Mouse (Mus musculus): Measurements from ENCODE around the gene Sh3kbp1. TPM values are rescaled to one million over a fixed set of nuclear protein-coding genes. Genes with fewer than 3 reads are reported as not detected.

Sh3kbp1 gene
- polyA plus RNA-seq, 1 experiment, result 32.2 TPM

- no peak overlapping the region for H3K27ac ChIP-seq (ENCODE audit: control insufficient read depth, insufficient read depth, low read depth, low read length, poor library complexity)
- 33% methylated on average over 4 of the region's 4 CpGs for WGBS
- TF ChIP-seq POLR2A (IDR thresholded peaks at IDR 0.05; ENCODE audit: borderline replicate concordance, control insufficient read depth, low read depth, low read length), result no peak
- no peak for TF ChIP-seq CTCF (IDR thresholded peaks at IDR 0.05; ENCODE audit: control insufficient read depth, insufficient read depth, low read length)
- no peaks in the 10 kb centered on the region for H3K4me1 ChIP-seq (ENCODE audit: control insufficient read depth, insufficient read depth, low read length)
- H3K4me3 ChIP-seq (replicated peaks; ENCODE audit: control insufficient read depth, low read depth, low read length), result no peak overlapping the region
Observed at GRCm38 (mm10) chrX:159963273-159963672, 336.2 kb downstream of the Sh3kbp1 start.

GRCm38 (mm10) chrX:159963925-159964324, 336.9 kb downstream of the Sh3kbp1 start:
- Histone ChIP-seq H3K4me1 (ENCODE audit: control insufficient read depth, insufficient read depth, low read length) (no peaks in the 10 kb centered on the region), H3K4me3 (replicated peaks; ENCODE audit: control insufficient read depth, low read depth, low read length) (no peak overlapping the region), H3K27ac (ENCODE audit: control insufficient read depth, insufficient read depth, low read depth, low read length, poor library complexity) (no peak overlapping the region)
- TF ChIP-seq POLR2A (IDR thresholded peaks at IDR 0.05; ENCODE audit: borderline replicate concordance, control insufficient read depth, low read depth, low read length) (no peak), CTCF (IDR thresholded peaks at IDR 0.05; ENCODE audit: control insufficient read depth, insufficient read depth, low read length) (no peak)
- 85% methylated on average over 9 of the region's 9 CpGs for WGBS

- 78% methylated on average over 2 of the region's 2 CpGs for WGBS
- Histone ChIP-seq H3K4me1 (ENCODE audit: control insufficient read depth, insufficient read depth, low read length) (no peaks in the 10 kb centered on the region), H3K4me3 (replicated peaks; ENCODE audit: control insufficient read depth, low read depth, low read length) (no peak overlapping the region), H3K27ac (ENCODE audit: control insufficient read depth, insufficient read depth, low read depth, low read length, poor library complexity) (no peak overlapping the region)
- TF ChIP-seq CTCF (IDR thresholded peaks at IDR 0.05; ENCODE audit: control insufficient read depth, insufficient read depth, low read length) (no peak), POLR2A (IDR thresholded peaks at IDR 0.05; ENCODE audit: borderline replicate concordance, control insufficient read depth, low read depth, low read length) (no peak)
Observed at GRCm38 (mm10) chrX:159969025-159969424, 342.0 kb downstream of the Sh3kbp1 start.

- H3K4me3 ChIP-seq (replicated peaks; ENCODE audit: control insufficient read depth, low read depth, low read length), result no peak overlapping the region
- 82% methylated on average over 3 of the region's 3 CpGs for WGBS
- TF ChIP-seq CTCF (IDR thresholded peaks at IDR 0.05; ENCODE audit: control insufficient read depth, insufficient read depth, low read length) (no peak), POLR2A (IDR thresholded peaks at IDR 0.05; ENCODE audit: borderline replicate concordance, control insufficient read depth, low read depth, low read length) (no peak)
- no peaks in the 10 kb centered on the region for H3K4me1 ChIP-seq (ENCODE audit: control insufficient read depth, insufficient read depth, low read length)
- H3K27ac ChIP-seq (ENCODE audit: control insufficient read depth, insufficient read depth, low read depth, low read length, poor library complexity), result no peak overlapping the region
Observed at GRCm38 (mm10) chrX:159971091-159971779, 344.2 kb downstream of the Sh3kbp1 start.

GRCm38 (mm10) chrX:159973730-159974129, 346.7 kb downstream of the Sh3kbp1 start:
- Histone ChIP-seq H3K4me1 (ENCODE audit: control insufficient read depth, insufficient read depth, low read length) (no peaks in the 10 kb centered on the region), H3K27ac (ENCODE audit: control insufficient read depth, insufficient read depth, low read depth, low read length, poor library complexity) (no peak overlapping the region), H3K4me3 (replicated peaks; ENCODE audit: control insufficient read depth, low read depth, low read length) (no peak overlapping the region)
- TF ChIP-seq POLR2A (IDR thresholded peaks at IDR 0.05; ENCODE audit: borderline replicate concordance, control insufficient read depth, low read depth, low read length), result no peak
- TF ChIP-seq CTCF (IDR thresholded peaks at IDR 0.05; ENCODE audit: control insufficient read depth, insufficient read depth, low read length), result peak; percentile 51
- WGBS, result 45% methylated on average over 5 of the region's 5 CpGs

- no peaks in the 10 kb centered on the region; the same call in 1 of the 2 replicates for H3K4me1 ChIP-seq (ENCODE audit: control insufficient read depth, insufficient read depth, low read length)
- WGBS, result 64% methylated on average over 3 of the region's 3 CpGs
Observed at GRCm38 (mm10) chrX:159976243-159976642, 349.2 kb downstream of the Sh3kbp1 start.

GRCm38 (mm10) chrX:159988002-159988960, 361.2 kb downstream of the Sh3kbp1 start, which contains the start of gene Map3k15:
Gene Map3k15 (plus strand): TSS chrX:159988433.
- Histone ChIP-seq H3K4me1 (ENCODE audit: control insufficient read depth, insufficient read depth, low read length) (no peaks in the 10 kb centered on the region), H3K27ac (ENCODE audit: control insufficient read depth, insufficient read depth, low read depth, low read length, poor library complexity) (no peak within 1 kb of the TSS; the same call in 1 of the 2 replicates), H3K4me3 (replicated peaks; ENCODE audit: control insufficient read depth, low read depth, low read length) (peak within 1 kb of the TSS; percentile 60)
- 26% methylated on average over 94 of the region's 108 CpGs for WGBS
- peak; percentile 55; the same call in 1 of the 2 replicates for TF ChIP-seq CTCF (IDR thresholded peaks at IDR 0.05; ENCODE audit: control insufficient read depth, insufficient read depth, low read length)
- TF ChIP-seq POLR2A (IDR thresholded peaks at IDR 0.05; ENCODE audit: borderline replicate concordance, control insufficient read depth, low read depth, low read length), result no peak

More at GRCm38 (mm10) chrX:159976243-159976642, 349.2 kb downstream of the Sh3kbp1 start:
- H3K4me3 ChIP-seq (replicated peaks; ENCODE audit: control insufficient read depth, low read depth, low read length), result no peak overlapping the region
- TF ChIP-seq POLR2A (IDR thresholded peaks at IDR 0.05; ENCODE audit: borderline replicate concordance, control insufficient read depth, low read depth, low read length), result no peak
- no peak for TF ChIP-seq CTCF (IDR thresholded peaks at IDR 0.05; ENCODE audit: control insufficient read depth, insufficient read depth, low read length)
- H3K27ac ChIP-seq (ENCODE audit: control insufficient read depth, insufficient read depth, low read depth, low read length, poor library complexity), result no peak overlapping the region

- 70% methylated on average over 6 of the region's 6 CpGs for WGBS
- Histone ChIP-seq H3K4me1 (ENCODE audit: control insufficient read depth, insufficient read depth, low read length) (no peaks in the 10 kb centered on the region; the same call in 1 of the 2 replicates), H3K4me3 (replicated peaks; ENCODE audit: control insufficient read depth, low read depth, low read length) (no peak overlapping the region), H3K27ac (ENCODE audit: control insufficient read depth, insufficient read depth, low read depth, low read length, poor library complexity) (no peak overlapping the region)
- no peak for TF ChIP-seq CTCF (IDR thresholded peaks at IDR 0.05; ENCODE audit: control insufficient read depth, insufficient read depth, low read length)
- TF ChIP-seq POLR2A (IDR thresholded peaks at IDR 0.05; ENCODE audit: borderline replicate concordance, control insufficient read depth, low read depth, low read length), result no peak
Observed at GRCm38 (mm10) chrX:159995808-159996207, 368.7 kb downstream of the Sh3kbp1 start.

Other genes starting within 250 kb of the Sh3kbp1 start
- 2.7 TPM in 1 of 2 replicates, not detected in the other for gene Map7d2, start 212.7 kb upstream of the Sh3kbp1 start, polyA plus RNA-seq (2011; ENCODE audit: insufficient read depth, insufficient read length, low replicate concordance, missing spikeins)
- 7.8 and 14.6 TPM in 2 replicates for gene Bclaf3, start 100.6 kb upstream of the Sh3kbp1 start, polyA plus RNA-seq (2011; ENCODE audit: insufficient read depth, insufficient read length, low replicate concordance, missing spikeins)

Data from bone marrow, adult 2 months (tissue).